8 mouse cellular contexts compared by ENCODE assay signal in the genomic region with DNA sequence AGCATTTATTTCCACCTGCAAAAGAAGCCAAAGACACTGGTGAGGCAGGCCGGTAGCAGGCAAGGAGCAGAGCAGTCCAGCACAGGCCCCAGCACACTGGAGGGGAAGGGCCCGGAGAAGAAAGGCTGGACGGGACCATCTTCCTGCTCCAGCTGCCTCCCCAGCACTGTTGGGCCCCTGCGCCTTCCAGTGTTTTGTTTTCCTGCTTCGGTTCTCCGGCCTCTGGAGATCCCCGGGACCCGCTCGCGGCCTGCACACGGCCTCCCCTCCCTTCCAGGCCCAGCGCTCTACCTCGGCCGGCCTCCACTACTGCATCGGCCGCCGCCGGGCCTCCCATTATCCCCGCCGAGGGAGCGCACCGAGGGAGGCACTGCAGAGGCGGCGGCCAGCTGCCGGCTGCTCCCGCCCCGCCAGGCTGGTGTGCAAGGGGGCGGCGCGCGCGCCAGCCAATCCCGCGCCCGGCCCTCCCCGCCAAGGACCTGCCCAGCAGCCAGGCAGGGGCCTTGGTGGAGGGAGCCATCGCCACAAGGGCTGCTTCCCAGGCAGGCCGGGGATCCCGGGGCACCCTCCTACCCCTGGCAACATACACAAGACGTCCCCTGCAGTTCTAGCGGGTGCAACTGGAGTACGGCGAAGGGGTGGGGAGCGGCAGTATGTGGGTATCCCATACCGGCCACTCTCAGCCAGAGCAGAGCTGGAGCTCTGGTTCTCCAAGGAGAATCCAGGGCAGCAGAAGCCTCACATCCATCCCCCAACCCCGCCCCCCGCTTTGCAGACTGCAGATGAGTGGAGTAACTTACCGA. TPM values are rescaled to one million over a fixed set of nuclear protein-coding genes. Genes with fewer than 3 reads are reported as not detected.
DNase-seq lines count a peak whose midpoint lies in the region; ATAC-seq and TF ChIP-seq lines count a peak whose summit lies in the region.

No protein-coding gene starts in this region.

- peak overlapping the region; percentile 90 for H3K4me3 ChIP-seq in brown adipose tissue, adult 24 weeks (ENCODE audit: insufficient read depth, low read depth, low read length)
- peak overlapping the region; percentile 71 for H3K4me3 ChIP-seq in heart, embryonic 12.5 days
- H3K4me3 ChIP-seq in kidney, embryonic 16.5 days (ENCODE audit: low read length), result peak overlapping the region; percentile 77
- peak overlapping the region; percentile 79 for H3K4me3 ChIP-seq in liver, adult 2 months (ENCODE audit: insufficient read depth, low read depth, low read length)

- no peaks in the 10 kb centered on the region for H3K27me3 ChIP-seq in heart, embryonic 12.5 days (replicated peaks)
- H3K27me3 ChIP-seq in kidney, embryonic 16.5 days (ENCODE audit: insufficient read depth, low read length), result no peaks in the 10 kb centered on the region
- H3K27me3 ChIP-seq in liver, adult 2 months (ENCODE audit: control insufficient read depth, insufficient read depth, low read length), result no peaks in the 10 kb centered on the region

- TF ChIP-seq POLR2A in liver, adult 2 months (IDR thresholded peaks at IDR 0.05; ENCODE audit: extremely low read depth, insufficient read depth, low read length), result peak; percentile 59

- peaks cover 25% of the 10 kb centered on the region for H3K79me2 ChIP-seq in liver, adult 2 months (ENCODE audit: control insufficient read depth, insufficient read depth, low read length)

- ATAC-seq in erythroid progenitor cell, adult 5-6 weeks (replicated peaks; ENCODE audit: low FRiP score, poor library complexity, severe bottlenecking), result peak; percentile 90
- ATAC-seq in heart, embryonic 12.5 days (ENCODE audit: insufficient number of reproducible peaks, low FRiP score), result peak; percentile 93
- ATAC-seq in kidney, embryonic 16.5 days (ENCODE audit: low FRiP score, low TSS enrichment), result peak; percentile 86
- peak; percentile 55 for ATAC-seq in monocyte, adult 5-6 weeks (replicated peaks; ENCODE audit: insufficient number of reproducible peaks, low FRiP score, low TSS enrichment, poor library complexity, severe bottlenecking)

- peak overlapping the region; percentile 78 for H3K4me2 ChIP-seq in heart, embryonic 12.5 days
- peak overlapping the region; percentile 73 for H3K4me2 ChIP-seq in kidney, embryonic 16.5 days (replicated peaks; ENCODE audit: low read depth, low read length)

- peaks cover 68% of the 10 kb centered on the region for H3K4me1 ChIP-seq in brown adipose tissue, adult 24 weeks (ENCODE audit: control insufficient read depth, insufficient read depth, insufficient read length, low read length)
- peaks cover 88% of the 10 kb centered on the region for H3K4me1 ChIP-seq in heart, embryonic 12.5 days (replicated peaks)
- peaks cover 78% of the 10 kb centered on the region for H3K4me1 ChIP-seq in kidney, embryonic 16.5 days (ENCODE audit: insufficient read depth, low read length)
- peaks cover 22% of the 10 kb centered on the region for H3K4me1 ChIP-seq in liver, adult 2 months (ENCODE audit: control insufficient read depth, insufficient read depth, low read length)

- H3K27ac ChIP-seq in brown adipose tissue, adult 24 weeks (replicated peaks; ENCODE audit: low read depth, low read length), result peak overlapping the region; percentile 59
- H3K27ac ChIP-seq in heart, embryonic 12.5 days (ENCODE audit: poor library complexity, severe bottlenecking), result peak overlapping the region; percentile 95
- H3K27ac ChIP-seq in kidney, embryonic 16.5 days (ENCODE audit: low read length), result peak overlapping the region; percentile 92
- H3K27ac ChIP-seq in liver, adult 2 months (replicated peaks; ENCODE audit: insufficient read depth, low read depth, low read length), result peak overlapping the region; percentile 79

- peak overlapping the region; percentile 81 for H3K9ac ChIP-seq in heart, embryonic 12.5 days
- peak overlapping the region; percentile 77 for H3K9ac ChIP-seq in kidney, embryonic 16.5 days (replicated peaks; ENCODE audit: low read length)
- peak overlapping the region; percentile 64 for H3K9ac ChIP-seq in liver, adult 2 months (ENCODE audit: low read depth, low read length)

- no peaks in the 10 kb centered on the region for H3K9me3 ChIP-seq in heart, embryonic 12.5 days (replicated peaks)
- H3K9me3 ChIP-seq in kidney, embryonic 16.5 days (ENCODE audit: low read length), result no peaks in the 10 kb centered on the region

- under 1% methylated on average over 48 of the region's 48 CpGs for WGBS in heart, embryonic 12.5 days
- 1% methylated on average over 45 of the region's 48 CpGs for WGBS in kidney, embryonic 16.5 days
- under 1% methylated on average over 42 of the region's 48 CpGs for WGBS in liver, adult 2 months

- H3K36me3 ChIP-seq in heart, embryonic 12.5 days, result peaks cover 23% of the 10 kb centered on the region
- H3K36me3 ChIP-seq in kidney, embryonic 16.5 days (ENCODE audit: insufficient read depth, low read length), result peaks cover 14% of the 10 kb centered on the region; the same call in 1 of the 2 replicates
- H3K36me3 ChIP-seq in liver, adult 2 months (ENCODE audit: control insufficient read depth, insufficient read depth, low read length), result no peaks in the 10 kb centered on the region

- DNase-seq in CD4-positive helper T cell, adult 2 months (ENCODE audit: low read depth, low spot score), result peak; percentile 87
- DNase-seq in liver, adult 2 months (ENCODE audit: extremely low read depth, low read depth, low spot score), result peak; percentile 61
- DNase-seq in spleen, postnatal 14 days (ENCODE audit: low spot score in 2 of 2), result peak; percentile 76 to 80

- no peak for TF ChIP-seq CTCF in liver, adult 2 months (IDR thresholded peaks at IDR 0.05; ENCODE audit: low read depth, low read length)

RNA-seq across cellular contexts. Expression of a gene that starts 17.4 kb away (rescaled TPM):
- 5.0 and 7.0 TPM in 2 replicates for polyA plus RNA-seq in brown adipose tissue, adult 24 weeks (2012; ENCODE audit: insufficient read depth, insufficient read length, missing spikeins)
- 33.5 and 46.5 TPM in 2 replicates for total RNA-seq in erythroid progenitor cell, adult 5-6 weeks (2015; ENCODE audit: low replicate concordance)
- total RNA-seq in erythroid progenitor cell, adult 5-6 weeks (2017; ENCODE audit: low replicate concordance), result 28.2 and 32.9 TPM in 2 replicates
- polyA plus RNA-seq in heart, embryonic 12.5 days (2016; fragmentation: Nextera tagmentation; extraction: Ambion mirVana), result 31.3 and 33.6 TPM in 2 replicates
- 48.9 and 65.3 TPM in 2 replicates for polyA plus RNA-seq in kidney, embryonic 16.5 days (2015; fragmentation: Nextera tagmentation; extraction: Ambion mirVana)
- 4.6 and 6.6 TPM in 2 replicates for total RNA-seq in liver, adult 2 months (2014; rRNA removed)
- 3.5 and 4.5 TPM in 2 replicates for polyA plus RNA-seq in liver, adult 2 months (2012; rRNA removed)
- 11.6 to 26.4 TPM (median 11.9 TPM) in 3 replicates for total RNA-seq in monocyte, adult 5-6 weeks (2017)

Comparison
In these comparisons a context has a peak if more than half of its experiments do, and no peak if none do; other contexts are left out.
1. Peak in every context shown above with its lines: DNase-seq, ATAC-seq, H3K4me3 ChIP-seq and H3K27ac ChIP-seq.